Mouse (Mus musculus): ENCODE results near the gene Sfxn2. TPM values are rescaled to one million over a fixed set of nuclear protein-coding genes. Genes with fewer than 3 reads are reported as not detected.

The Sfxn2 gene
- total RNA-seq, 2 experiments from 2014 or later = 3.2 to 3.7 TPM

DNA sequence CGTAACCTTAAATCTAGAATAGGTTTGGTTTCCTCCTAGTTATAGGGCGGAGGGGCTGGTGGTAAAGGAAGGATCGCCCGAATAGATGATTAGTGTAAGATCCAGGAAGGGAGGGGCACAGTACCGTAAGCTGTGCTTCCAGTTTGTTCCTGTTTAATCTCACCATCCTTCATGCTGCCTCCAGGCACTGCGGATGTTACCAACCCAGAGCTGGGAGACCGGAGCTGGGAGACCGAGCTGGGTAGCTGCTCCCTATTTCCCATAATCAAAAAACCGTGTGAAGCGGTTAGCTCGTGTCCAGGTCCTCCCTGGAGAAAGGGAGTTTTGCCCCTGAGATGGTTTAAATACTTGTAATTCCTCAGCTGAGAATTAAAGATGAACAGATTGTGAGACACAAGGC, 43.2 kb downstream of the Sfxn2 start:
- no peak for DNase-seq
- intact Hi-C loops (cut with DNase I) = no loop called here
- Histone ChIP-seq H3K4me3 (no peak overlapping the region), H3K27ac (no peak overlapping the region)
- TF ChIP-seq CTCF (IDR thresholded peaks at IDR 0.05) = no peak

DNA sequence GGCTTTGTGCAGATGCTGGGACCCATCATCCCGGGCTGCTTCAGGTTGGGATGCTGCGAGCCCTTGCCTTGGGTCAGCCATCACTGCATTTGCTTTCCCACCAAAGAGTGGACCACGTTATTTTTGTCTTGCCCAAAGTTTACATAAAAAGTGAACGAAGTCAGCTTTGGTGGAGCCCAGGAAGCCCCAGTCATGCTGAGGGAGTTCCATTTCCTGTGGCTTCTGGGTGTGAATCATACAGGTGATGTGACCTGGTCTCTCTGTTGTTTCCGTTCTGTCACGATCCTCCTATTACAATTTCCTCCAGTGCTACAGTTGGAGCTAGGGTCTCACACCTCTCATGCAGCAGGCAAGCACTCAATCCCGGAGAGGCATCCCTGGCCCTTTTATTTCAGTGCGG, 44.2 kb downstream of the Sfxn2 start:
- no peak overlapping the region for H3K27ac ChIP-seq
- intact Hi-C loops (cut with DNase I) = no loop called here
- H3K4me3 ChIP-seq = no peak overlapping the region
- TF ChIP-seq CTCF (IDR thresholded peaks at IDR 0.05) = no peak
- DNase-seq = no peak

DNA sequence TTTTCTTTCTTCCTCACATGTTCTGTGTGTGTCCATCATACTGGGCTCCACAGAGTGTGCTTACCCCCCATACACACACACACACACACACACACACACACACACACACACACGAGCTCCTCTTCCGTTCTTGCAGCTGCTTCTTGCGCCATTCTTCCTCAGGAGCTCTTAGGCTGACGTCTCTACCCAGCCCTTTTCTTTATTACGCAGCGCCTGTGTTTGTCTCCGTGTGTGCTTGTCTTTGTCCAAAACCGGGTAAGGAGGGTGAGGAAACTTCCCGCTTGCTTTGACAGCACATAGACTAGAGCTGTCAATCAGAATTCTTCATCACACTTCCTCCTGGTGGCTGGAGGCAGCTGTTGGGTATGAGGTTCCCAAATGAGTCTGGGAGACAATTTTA, 45.2 kb downstream of the Sfxn2 start:
- Histone ChIP-seq H3K4me3 (no peak overlapping the region), H3K27ac (peak overlapping the region; percentile 95)
- TF ChIP-seq CTCF (IDR thresholded peaks at IDR 0.05) = no peak
- intact Hi-C loops (cut with DNase I) = no loop called here
- no peak for DNase-seq

DNA sequence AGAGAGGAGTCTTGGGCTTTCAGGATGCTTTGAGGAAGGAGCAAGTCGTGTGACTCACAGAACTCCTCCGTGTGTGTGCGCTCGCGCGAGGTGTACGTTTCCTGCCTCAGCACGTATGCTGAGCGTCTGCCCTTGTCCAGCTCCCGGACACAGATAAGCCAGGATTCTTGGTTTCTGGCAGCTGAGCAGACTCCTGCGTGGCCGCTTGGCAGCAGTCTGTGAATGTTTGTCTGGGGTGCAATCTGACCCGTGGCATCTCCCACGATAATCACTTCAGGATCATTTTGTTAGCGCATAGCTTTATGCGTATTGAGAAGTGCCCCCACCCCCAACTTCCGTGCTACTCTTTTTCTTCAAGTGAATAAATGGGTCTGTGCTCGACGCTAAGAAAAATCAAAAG, 45.8 kb downstream of the Sfxn2 start:
- intact Hi-C loops (cut with DNase I) = no loop called here
- DNase-seq = peak; percentile 59
- TF ChIP-seq CTCF (IDR thresholded peaks at IDR 0.05) = no peak
- peak overlapping the region; percentile 95 for H3K27ac ChIP-seq
- H3K4me3 ChIP-seq = peak overlapping the region; percentile 23

DNA sequence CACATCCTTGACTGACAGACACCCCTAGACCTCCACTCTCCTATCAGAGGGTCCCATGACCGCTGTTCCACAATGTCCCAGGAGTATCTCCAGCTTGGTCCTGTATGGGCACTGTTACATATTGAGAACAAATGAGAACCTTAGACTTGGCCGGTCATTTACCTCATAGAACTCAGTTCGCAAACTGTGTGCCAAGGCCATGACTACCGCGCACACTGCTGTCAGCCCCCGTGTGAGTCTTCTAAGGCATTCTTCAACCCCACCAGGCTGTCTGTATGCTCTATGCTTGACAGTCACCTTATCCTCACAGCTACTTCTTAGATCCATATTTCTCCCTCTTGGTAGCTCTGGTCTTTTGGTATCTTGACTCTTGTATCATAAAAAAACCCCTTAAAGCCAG, 46.4 kb downstream of the Sfxn2 start:
- peak overlapping the region; percentile 24 for H3K4me3 ChIP-seq
- peak overlapping the region; percentile 95 for H3K27ac ChIP-seq
- no peak for TF ChIP-seq CTCF (IDR thresholded peaks at IDR 0.05)
- intact Hi-C loops (cut with DNase I) = no loop called here
- no peak for DNase-seq

DNA sequence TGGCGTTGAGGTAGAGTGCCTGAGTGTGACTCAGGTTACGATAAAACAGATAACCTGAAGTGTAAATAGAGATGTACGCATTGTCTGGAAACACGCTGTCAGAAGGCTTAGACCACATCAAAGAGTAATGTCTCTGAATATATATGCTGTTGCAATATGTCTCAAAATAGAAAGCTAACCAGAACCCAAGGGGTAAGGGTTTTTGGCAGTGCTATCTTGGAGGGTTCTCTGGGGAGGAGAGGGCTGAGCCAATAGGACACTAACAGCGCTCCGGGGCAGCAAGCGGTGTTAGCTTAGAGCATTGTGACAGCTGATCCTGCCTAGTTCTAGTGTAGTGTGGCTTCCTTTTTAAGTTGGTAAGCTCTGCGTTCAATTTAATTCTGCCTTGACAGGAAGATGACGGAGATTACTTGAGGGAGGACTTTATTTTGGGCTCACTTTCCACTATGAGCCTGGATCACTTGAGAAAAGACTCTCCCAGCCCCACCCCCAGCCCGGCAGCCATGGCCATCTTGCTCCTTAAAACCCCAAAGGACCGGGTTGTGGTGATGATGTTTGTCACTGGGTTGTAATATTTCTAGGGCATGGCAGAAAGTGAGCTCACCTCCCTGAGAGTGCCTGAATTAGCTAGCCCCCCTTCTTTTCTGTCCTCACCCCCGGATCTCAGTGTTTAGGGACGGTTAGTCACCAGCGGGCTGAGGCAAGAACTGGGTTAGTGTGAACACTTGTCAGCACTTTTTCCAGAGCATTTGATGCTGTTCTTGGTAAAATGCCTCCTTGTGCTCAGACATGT, 47.0 kb downstream of the Sfxn2 start:
- peak overlapping the region; percentile 24 for H3K4me3 ChIP-seq
- no peak for TF ChIP-seq CTCF (IDR thresholded peaks at IDR 0.05)
- DNase-seq = peak; percentile 65
- H3K27ac ChIP-seq = peak overlapping the region; percentile 95
- intact Hi-C loops (cut with DNase I) = no loop called here

DNA sequence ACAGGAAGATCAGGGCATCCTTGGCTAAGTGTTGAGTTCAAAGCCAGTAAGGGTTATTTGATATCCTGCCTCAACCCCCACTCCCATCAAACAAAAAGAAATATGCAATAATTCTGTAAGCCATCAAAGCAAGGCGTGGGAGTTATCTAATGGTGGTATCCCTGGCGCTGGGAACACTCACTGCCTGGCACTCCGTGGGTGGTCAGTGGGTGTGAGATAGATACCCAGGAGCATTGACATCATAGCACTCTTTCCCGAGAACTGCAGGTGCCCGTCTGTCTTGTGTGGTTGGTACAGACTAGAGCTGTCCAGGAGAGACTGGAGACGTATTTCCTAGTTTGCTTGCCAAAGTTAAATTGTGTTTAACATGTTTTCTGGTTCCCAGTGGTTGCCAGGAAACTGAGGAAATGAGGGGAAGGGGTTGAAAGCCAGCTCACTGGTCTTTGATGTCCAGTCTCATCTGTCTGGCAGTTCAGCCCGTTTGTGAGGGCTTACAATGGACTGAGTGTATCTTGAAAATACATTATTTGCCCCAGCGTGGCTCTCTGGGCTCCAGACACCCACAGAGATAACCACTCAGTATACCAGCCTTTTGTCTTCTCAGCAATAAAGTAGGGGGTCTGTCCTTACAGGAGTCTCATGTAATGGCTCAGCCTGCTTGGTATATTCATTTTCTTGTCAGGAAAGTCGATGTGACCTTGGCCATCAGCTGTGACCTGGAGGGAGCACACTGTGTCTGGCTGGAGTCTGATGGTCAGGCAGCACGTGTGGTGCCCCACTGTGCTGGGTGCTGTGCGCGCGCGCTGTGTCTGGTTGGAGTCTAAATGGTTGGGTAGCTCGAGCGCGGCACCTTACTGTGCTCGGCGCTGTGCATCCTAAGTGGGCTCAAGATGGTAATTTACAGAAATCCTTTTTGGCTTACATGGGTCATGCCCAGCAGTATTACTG, 48.3 kb downstream of the Sfxn2 start:
- Histone ChIP-seq H3K27ac (peak overlapping the region; percentile 95), H3K4me3 (no peak overlapping the region)
- no peak for TF ChIP-seq CTCF (IDR thresholded peaks at IDR 0.05)
- intact Hi-C loops (cut with DNase I) = no loop called here
- no peak for DNase-seq

DNA sequence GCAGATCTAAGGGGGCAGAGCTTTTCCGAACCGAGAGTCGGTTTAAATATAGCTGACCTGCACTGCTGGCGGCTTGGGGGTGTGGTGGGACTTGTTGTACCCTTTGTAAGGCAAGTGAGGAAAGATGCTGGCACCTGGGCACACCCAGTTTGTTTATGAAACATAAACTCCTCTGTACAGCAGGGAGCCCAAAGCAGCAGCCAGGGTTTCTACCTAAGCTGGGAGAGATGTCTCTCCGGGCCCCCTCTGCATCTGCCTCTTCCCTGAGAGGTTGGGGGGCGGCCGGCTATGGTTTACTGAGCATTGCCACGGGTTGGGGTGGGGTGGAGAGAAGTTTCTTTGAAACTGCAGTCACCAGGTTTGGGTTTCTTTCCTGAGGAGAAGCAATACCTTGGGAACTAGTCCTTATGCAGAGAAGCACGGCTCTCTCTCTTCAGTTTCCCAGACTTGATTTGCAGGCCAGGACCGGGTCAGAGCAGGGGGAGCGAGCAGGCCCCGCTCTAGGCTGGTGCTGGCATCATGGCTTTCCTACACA, 49.6 kb downstream of the Sfxn2 start:
- Histone ChIP-seq H3K27ac (peak overlapping the region; percentile 95), H3K4me3 (peak overlapping the region; percentile 72)
- DNase-seq = peak; percentile 73
- intact Hi-C loops (cut with DNase I) = no loop called here
- no peak for TF ChIP-seq CTCF (IDR thresholded peaks at IDR 0.05)

DNA sequence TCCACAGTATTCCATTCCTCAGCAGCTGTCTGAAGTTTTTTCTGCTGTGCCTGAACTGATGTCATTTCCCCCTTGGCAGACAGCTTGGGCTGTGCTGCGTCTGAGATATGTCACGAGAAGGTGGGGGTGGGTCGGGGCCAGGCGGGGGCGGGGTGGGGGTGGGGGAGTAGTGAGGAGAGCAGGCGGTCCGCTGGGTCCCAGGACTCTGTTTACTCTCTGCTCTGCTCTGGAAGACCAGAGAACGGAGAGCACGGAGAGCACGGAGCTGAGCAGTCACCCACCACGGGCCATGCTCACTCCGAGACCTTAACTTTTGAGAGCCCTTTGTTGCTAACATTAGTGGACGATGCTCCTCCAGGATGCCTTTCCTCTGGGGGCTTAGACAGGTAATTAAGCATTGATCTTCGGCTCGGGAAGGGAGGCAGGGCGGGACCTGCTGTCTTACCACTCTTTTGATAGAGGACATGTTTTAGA, 50.1 kb downstream of the Sfxn2 start:
- TF ChIP-seq CTCF (IDR thresholded peaks at IDR 0.05) = no peak
- peak; percentile 77 for DNase-seq
- intact Hi-C loops (cut with DNase I) = no loop called here
- H3K4me3 ChIP-seq = peak overlapping the region; percentile 72
- H3K27ac ChIP-seq = peak overlapping the region; percentile 95

DNA sequence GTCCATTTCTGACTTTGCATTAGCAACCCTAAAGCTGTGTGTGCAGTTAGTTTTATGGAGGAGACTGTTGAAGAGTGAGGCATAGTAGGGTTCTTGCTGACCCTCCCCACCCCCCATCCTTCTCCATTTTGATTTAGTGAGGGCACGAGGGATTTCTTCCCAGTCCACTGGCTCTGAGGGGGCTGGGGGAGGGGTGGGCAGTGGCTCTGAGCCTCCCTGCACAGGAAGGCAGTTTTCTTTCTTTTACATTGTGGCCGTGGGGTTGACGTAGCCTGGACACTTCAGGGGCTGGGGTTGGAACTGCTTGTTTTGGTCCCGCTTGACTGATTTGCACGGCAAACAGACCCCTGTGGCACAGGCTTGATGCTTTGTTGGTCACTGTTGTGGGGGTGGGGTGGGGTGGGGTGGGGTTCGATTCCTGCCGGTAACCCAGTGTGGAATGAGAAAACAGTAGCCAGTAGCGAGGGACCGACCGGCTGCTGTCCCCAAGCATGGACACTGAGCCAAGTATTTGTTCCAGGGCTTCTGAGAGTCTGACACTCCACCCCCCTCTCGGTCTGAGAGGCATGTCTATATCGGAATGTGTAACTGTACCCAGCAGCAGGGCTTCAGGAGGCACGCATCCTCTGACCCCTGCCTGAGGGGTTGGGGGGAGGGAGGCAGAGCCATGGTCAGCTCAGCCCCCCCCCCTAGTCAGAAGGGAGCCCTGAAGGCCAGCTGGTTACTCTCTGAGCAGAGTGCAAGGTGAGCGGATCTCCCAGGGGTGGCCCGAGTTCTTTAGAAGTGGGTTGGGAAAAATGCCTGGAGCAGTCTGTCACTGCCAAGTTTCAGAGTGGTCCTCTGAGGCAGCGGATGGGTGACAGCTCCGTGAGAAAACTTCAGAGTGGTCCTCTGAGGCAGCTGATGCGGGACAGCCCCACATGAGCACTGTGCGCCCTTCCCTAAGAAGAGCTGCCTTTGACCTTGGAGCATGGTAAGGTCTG, 50.9 kb downstream of the Sfxn2 start:
- DNase-seq = peak; percentile 82
- no peak for TF ChIP-seq CTCF (IDR thresholded peaks at IDR 0.05)
- Histone ChIP-seq H3K27ac (peak overlapping the region; percentile 95), H3K4me3 (peak overlapping the region; percentile 72)
- intact Hi-C loops (cut with DNase I) = no loop called here

DNA sequence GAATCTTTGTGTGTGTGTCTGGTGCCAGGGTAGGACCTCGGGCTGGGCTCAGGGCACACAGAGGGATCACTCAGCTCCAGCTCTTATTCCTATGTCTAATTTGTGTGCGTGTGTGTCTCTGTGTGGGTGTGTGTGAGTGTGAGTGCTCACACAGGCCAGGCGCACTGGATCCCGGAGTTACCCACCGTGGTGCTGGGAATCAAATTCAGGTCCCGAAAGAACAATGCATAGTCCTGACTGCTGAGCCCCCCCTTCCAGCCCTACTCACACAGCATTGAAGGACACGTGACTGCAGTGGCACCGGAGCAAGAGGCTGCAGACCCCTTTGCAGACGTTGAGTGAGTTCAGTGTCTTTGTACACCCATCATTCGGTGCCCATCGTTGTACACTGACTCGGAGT, 51.9 kb downstream of the Sfxn2 start:
- intact Hi-C loops (cut with DNase I) = loop anchor here (1.0 kb wide), 1 partner anchor 16 kb away; no protein-coding TSS in a partner anchor
- Histone ChIP-seq H3K27ac (peak overlapping the region; percentile 95), H3K4me3 (peak overlapping the region; percentile 72)
- no peak for DNase-seq
- TF ChIP-seq CTCF (IDR thresholded peaks at IDR 0.05) = no peak

All from gastrocnemius, adult 2 months (tissue).